Mouse (Mus musculus): Measurements from ENCODE around the gene Syna.

DNA sequence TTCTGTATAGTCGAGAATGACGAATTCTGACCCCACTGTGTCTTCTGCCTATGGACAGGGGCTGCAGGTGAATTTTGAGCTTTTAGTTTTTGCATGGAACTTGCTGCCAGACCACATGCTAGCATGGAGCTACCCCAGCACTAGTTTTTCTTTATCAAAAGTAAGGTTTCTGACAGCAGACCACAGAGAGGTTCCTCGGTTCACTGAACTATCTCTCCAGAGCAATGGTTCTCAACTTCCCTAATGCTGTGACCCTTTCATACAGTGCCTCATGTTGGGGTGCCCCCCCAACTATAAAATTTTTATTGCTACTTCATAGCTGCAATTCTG lies 23.9 kb upstream of the Syna start:
- TF ChIP-seq CTCF (IDR thresholded peaks at IDR 0.05; ENCODE audit: borderline replicate concordance, extremely low read depth, insufficient read depth, insufficient read length) (no peak), POLR2A (IDR thresholded peaks at IDR 0.05; ENCODE audit: borderline replicate concordance, extremely low read depth, insufficient read depth, insufficient read length, poor library complexity, severe bottlenecking) (no peak)

Data from brain, embryonic 14.5 days (tissue).